Mouse (Mus musculus): ENCODE data around the gene 1500015O10Rik. TPM values are rescaled to one million over a fixed set of nuclear protein-coding genes. Genes with fewer than 3 reads are reported as not detected.
A peak's percentile ranks its signal among the peaks of the same experiment; 100 is the strongest.

The 1500015O10Rik gene
- polyA plus RNA-seq, 1 experiment from 2014 or later = 19.0 TPM

DNA sequence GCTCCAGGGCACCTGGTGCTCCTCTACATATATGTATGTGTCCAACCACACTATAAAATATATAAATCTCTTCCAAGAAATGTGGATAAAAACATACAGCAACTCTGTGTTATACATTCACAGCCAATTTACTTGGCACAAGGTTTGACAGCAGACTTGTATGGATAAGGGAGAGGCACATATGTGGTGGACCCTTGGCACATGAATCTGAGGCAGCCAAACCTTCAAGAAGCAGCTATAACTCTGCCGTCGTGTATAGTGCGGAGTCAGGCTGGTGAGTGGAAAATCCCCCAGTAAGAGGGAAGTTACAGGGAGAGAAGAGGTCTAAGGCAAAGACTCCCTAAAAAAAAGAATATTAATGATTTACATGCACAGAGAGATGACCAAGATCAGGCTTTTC lies 42.3 kb downstream of the 1500015O10Rik start:
- Histone ChIP-seq H3K36me3 (ENCODE audit: control insufficient read depth, insufficient read depth, low read length) (peaks cover 20% of the 10 kb centered on the region), H3K27ac (replicated peaks in 1 of 2; ENCODE audit: control insufficient read depth in 1 of 2, insufficient read depth in 1 of 2, low read depth in 2 of 2, low read length in 2 of 2) (no peak overlapping the region), H3K4me2 (ENCODE audit: low read length) (no peak overlapping the region), H3K4me3 (ENCODE audit: control insufficient read depth in 1 of 2, insufficient read depth in 1 of 2, low read depth in 1 of 2, low read length in 2 of 2) (no peak overlapping the region), H3K9me3 (ENCODE audit: control insufficient read depth, low read length) (no peaks in the 10 kb centered on the region), H3K4me1 (ENCODE audit: control insufficient read depth in 2 of 2, insufficient read depth in 2 of 2, low read length in 2 of 2) (no peaks in the 10 kb centered on the region), H3K27me3 (ENCODE audit: control insufficient read depth, insufficient read depth, low read length) (no peaks in the 10 kb centered on the region), H3K9ac (ENCODE audit: low read length) (no peak overlapping the region)
- 93% methylated on average over 3 of the region's 3 CpGs for WGBS
- no peak for ATAC-seq (ENCODE audit: insufficient number of reproducible peaks, insufficient read depth, low FRiP score, low read depth)

GRCm38 (mm10) chr1:43774126-43774525 lies 43.7 kb downstream of the 1500015O10Rik start:
- Histone ChIP-seq H3K9me3 (ENCODE audit: control insufficient read depth, low read length) (no peaks in the 10 kb centered on the region), H3K4me1 (ENCODE audit: control insufficient read depth in 2 of 2, insufficient read depth in 2 of 2, low read length in 2 of 2) (no peaks in the 10 kb centered on the region), H3K4me3 (ENCODE audit: control insufficient read depth in 1 of 2, insufficient read depth in 1 of 2, low read depth in 1 of 2, low read length in 2 of 2) (no peak overlapping the region), H3K4me2 (ENCODE audit: low read length) (no peak overlapping the region), H3K36me3 (ENCODE audit: control insufficient read depth, insufficient read depth, low read length) (peaks cover 24% of the 10 kb centered on the region), H3K27me3 (ENCODE audit: control insufficient read depth, insufficient read depth, low read length) (no peaks in the 10 kb centered on the region), H3K9ac (ENCODE audit: low read length) (no peak overlapping the region), H3K27ac (replicated peaks in 1 of 2; ENCODE audit: control insufficient read depth in 1 of 2, insufficient read depth in 1 of 2, low read depth in 2 of 2, low read length in 2 of 2) (no peak overlapping the region)
- no peak for ATAC-seq (ENCODE audit: insufficient number of reproducible peaks, insufficient read depth, low FRiP score, low read depth)
- 86% methylated on average over 4 of the region's 4 CpGs for WGBS

DNA sequence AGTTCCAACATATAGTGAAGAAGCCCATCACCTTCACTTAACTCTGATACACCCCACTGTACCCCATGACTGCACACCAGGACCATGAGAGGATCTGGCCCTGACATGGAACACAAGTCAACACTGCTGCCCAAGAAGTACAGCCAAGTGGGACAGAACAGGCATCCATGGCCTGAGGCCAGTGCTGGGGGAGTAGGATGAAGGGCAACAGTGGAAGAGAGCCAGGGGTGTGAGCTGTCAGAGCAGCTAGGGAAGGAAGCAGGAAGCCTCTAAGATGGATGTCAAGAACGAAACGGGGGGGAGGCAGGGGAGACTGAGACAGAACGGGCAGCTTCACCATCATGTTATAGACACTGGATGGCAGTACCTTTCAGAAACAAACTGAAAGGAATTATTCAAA lies 45.7 kb downstream of the 1500015O10Rik start:
- Histone ChIP-seq H3K9me3 (ENCODE audit: control insufficient read depth, low read length) (no peaks in the 10 kb centered on the region), H3K4me1 (ENCODE audit: control insufficient read depth in 2 of 2, insufficient read depth in 2 of 2, low read length in 2 of 2) (peaks cover under 1 to 2% of the 10 kb centered on the region in 2 experiments; a peak in 3 of 4 replicates), H3K4me3 (ENCODE audit: control insufficient read depth in 1 of 2, insufficient read depth in 1 of 2, low read depth in 1 of 2, low read length in 2 of 2) (no peak overlapping the region), H3K27me3 (ENCODE audit: control insufficient read depth, insufficient read depth, low read length) (no peaks in the 10 kb centered on the region), H3K27ac (replicated peaks in 1 of 2; ENCODE audit: control insufficient read depth in 1 of 2, insufficient read depth in 1 of 2, low read depth in 2 of 2, low read length in 2 of 2) (no peak overlapping the region), H3K4me2 (ENCODE audit: low read length) (no peak overlapping the region), H3K9ac (ENCODE audit: low read length) (no peak overlapping the region), H3K36me3 (ENCODE audit: control insufficient read depth, insufficient read depth, low read length) (peaks cover 23% of the 10 kb centered on the region)
- ATAC-seq (ENCODE audit: insufficient number of reproducible peaks, insufficient read depth, low FRiP score, low read depth) = no peak
- 80% methylated on average over 3 of the region's 3 CpGs for WGBS

DNA sequence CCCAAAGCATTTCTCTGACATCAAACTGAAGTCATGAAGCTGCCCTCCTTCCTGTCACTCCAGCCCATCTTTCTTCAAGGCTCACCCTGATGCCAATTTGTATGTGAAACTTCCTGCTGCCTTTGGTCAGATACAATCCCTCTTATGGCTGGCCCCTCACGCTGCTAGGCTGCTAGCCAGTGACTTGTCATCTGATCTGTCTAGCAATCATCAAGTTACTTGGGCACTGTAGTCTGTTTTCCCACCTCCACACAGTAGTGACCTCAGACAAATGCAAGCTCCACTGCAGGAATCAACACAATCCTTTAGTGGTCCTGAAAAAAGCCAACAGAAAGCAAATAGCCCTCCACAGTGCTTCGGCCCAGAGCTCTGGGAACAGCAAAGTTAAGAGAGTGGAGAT lies 50.8 kb downstream of the 1500015O10Rik start:
- Histone ChIP-seq H3K4me2 (ENCODE audit: low read length) (no peak overlapping the region), H3K27me3 (ENCODE audit: control insufficient read depth, insufficient read depth, low read length) (no peaks in the 10 kb centered on the region), H3K9ac (ENCODE audit: low read length) (no peak overlapping the region), H3K9me3 (ENCODE audit: control insufficient read depth, low read length) (no peaks in the 10 kb centered on the region), H3K4me3 (ENCODE audit: control insufficient read depth in 1 of 2, insufficient read depth in 1 of 2, low read depth in 1 of 2, low read length in 2 of 2) (no peak overlapping the region), H3K4me1 (ENCODE audit: control insufficient read depth in 2 of 2, insufficient read depth in 2 of 2, low read length in 2 of 2) (peaks cover 12 to 13% of the 10 kb centered on the region in 2 experiments; a peak in 3 of 4 replicates), H3K27ac (replicated peaks in 1 of 2; ENCODE audit: control insufficient read depth in 1 of 2, insufficient read depth in 1 of 2, low read depth in 2 of 2, low read length in 2 of 2) (peak overlapping the region in 1 of 2 experiments; percentile 0; a peak in 1 of 4 replicates), H3K36me3 (ENCODE audit: control insufficient read depth, insufficient read depth, low read length) (peaks cover 13% of the 10 kb centered on the region)
- ATAC-seq (ENCODE audit: insufficient number of reproducible peaks, insufficient read depth, low FRiP score, low read depth) = no peak
- 30% methylated on average over 2 of the region's 2 CpGs for WGBS

DNA sequence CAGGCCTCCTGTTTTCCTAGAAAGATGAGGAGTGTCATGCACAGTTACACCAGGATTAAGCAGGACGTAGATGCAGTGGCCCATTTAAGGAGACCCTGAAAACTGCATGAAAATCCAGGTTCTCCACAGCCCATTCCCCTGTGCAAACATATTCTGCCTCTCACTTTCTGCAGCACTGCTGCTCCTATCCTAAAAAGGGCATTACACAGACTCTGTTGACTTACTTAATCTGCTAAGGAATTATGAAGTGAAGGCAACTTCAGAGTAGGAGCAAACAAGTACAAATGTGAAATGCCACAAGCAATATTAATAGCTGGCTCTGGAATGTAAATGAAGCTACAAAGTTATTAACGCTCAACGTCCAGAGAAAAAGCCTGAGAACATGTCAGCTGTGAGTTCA lies 51.3 kb downstream of the 1500015O10Rik start:
- no peaks in the 10 kb centered on the region for H3K9me3 ChIP-seq (ENCODE audit: control insufficient read depth, low read length)
- WGBS = 65% methylated on average over 3 of the region's 3 CpGs
- peak overlapping the region in 1 of 2 experiments; percentile 0; a peak in 1 of 4 replicates for H3K27ac ChIP-seq (replicated peaks in 1 of 2; ENCODE audit: control insufficient read depth in 1 of 2, insufficient read depth in 1 of 2, low read depth in 2 of 2, low read length in 2 of 2)
- no peak overlapping the region for H3K4me2 ChIP-seq (ENCODE audit: low read length)
- H3K4me3 ChIP-seq (ENCODE audit: control insufficient read depth in 1 of 2, insufficient read depth in 1 of 2, low read depth in 1 of 2, low read length in 2 of 2) = no peak overlapping the region
- H3K9ac ChIP-seq (ENCODE audit: low read length) = no peak overlapping the region
- peaks cover 15% of the 10 kb centered on the region for H3K36me3 ChIP-seq (ENCODE audit: control insufficient read depth, insufficient read depth, low read length)
- H3K4me1 ChIP-seq (ENCODE audit: control insufficient read depth in 2 of 2, insufficient read depth in 2 of 2, low read length in 2 of 2) = peaks cover 12 to 13% of the 10 kb centered on the region in 2 experiments; a peak in 3 of 4 replicates
- no peaks in the 10 kb centered on the region for H3K27me3 ChIP-seq (ENCODE audit: control insufficient read depth, insufficient read depth, low read length)
- ATAC-seq (ENCODE audit: insufficient number of reproducible peaks, insufficient read depth, low FRiP score, low read depth) = no peak

- 92% methylated on average over 3 of the region's 3 CpGs for WGBS
These were observed 52.3 kb downstream of the 1500015O10Rik start for GRCm38 (mm10) chr1:43782680-43783079.

GRCm38 (mm10) chr1:43783186-43783585 lies 52.8 kb downstream of the 1500015O10Rik start:
- peaks cover 15% of the 10 kb centered on the region for H3K36me3 ChIP-seq (ENCODE audit: control insufficient read depth, insufficient read depth, low read length)
- H3K27me3 ChIP-seq (ENCODE audit: control insufficient read depth, insufficient read depth, low read length) = no peaks in the 10 kb centered on the region
- H3K27ac ChIP-seq (replicated peaks in 1 of 2; ENCODE audit: control insufficient read depth in 1 of 2, insufficient read depth in 1 of 2, low read depth in 2 of 2, low read length in 2 of 2) = no peak overlapping the region
- H3K4me1 ChIP-seq (ENCODE audit: control insufficient read depth in 2 of 2, insufficient read depth in 2 of 2, low read length in 2 of 2) = peaks cover 12 to 13% of the 10 kb centered on the region in 2 experiments; a peak in 3 of 4 replicates
- ATAC-seq (ENCODE audit: insufficient number of reproducible peaks, insufficient read depth, low FRiP score, low read depth) = no peak
- H3K9ac ChIP-seq (ENCODE audit: low read length) = no peak overlapping the region
- H3K4me3 ChIP-seq (ENCODE audit: control insufficient read depth in 1 of 2, insufficient read depth in 1 of 2, low read depth in 1 of 2, low read length in 2 of 2) = no peak overlapping the region
- H3K9me3 ChIP-seq (ENCODE audit: control insufficient read depth, low read length) = no peaks in the 10 kb centered on the region
- WGBS = 84% methylated on average over 3 of the region's 3 CpGs
- H3K4me2 ChIP-seq (ENCODE audit: low read length) = no peak overlapping the region

More at GRCm38 (mm10) chr1:43782680-43783079, 52.3 kb downstream of the 1500015O10Rik start:
- H3K9ac ChIP-seq (ENCODE audit: low read length) = no peak overlapping the region
- H3K4me1 ChIP-seq (ENCODE audit: control insufficient read depth in 2 of 2, insufficient read depth in 2 of 2, low read length in 2 of 2) = peaks cover 12 to 13% of the 10 kb centered on the region in 2 experiments; a peak in 3 of 4 replicates
- H3K27ac ChIP-seq (replicated peaks in 1 of 2; ENCODE audit: control insufficient read depth in 1 of 2, insufficient read depth in 1 of 2, low read depth in 2 of 2, low read length in 2 of 2) = no peak overlapping the region
- H3K9me3 ChIP-seq (ENCODE audit: control insufficient read depth, low read length) = no peaks in the 10 kb centered on the region
- H3K36me3 ChIP-seq (ENCODE audit: control insufficient read depth, insufficient read depth, low read length) = peaks cover 15% of the 10 kb centered on the region
- H3K4me3 ChIP-seq (ENCODE audit: control insufficient read depth in 1 of 2, insufficient read depth in 1 of 2, low read depth in 1 of 2, low read length in 2 of 2) = no peak overlapping the region
- H3K4me2 ChIP-seq (ENCODE audit: low read length) = no peak overlapping the region
- H3K27me3 ChIP-seq (ENCODE audit: control insufficient read depth, insufficient read depth, low read length) = no peaks in the 10 kb centered on the region
- no peak for ATAC-seq (ENCODE audit: insufficient number of reproducible peaks, insufficient read depth, low FRiP score, low read depth)

- no peak overlapping the region for H3K4me3 ChIP-seq (ENCODE audit: control insufficient read depth in 1 of 2, insufficient read depth in 1 of 2, low read depth in 1 of 2, low read length in 2 of 2)
- no peaks in the 10 kb centered on the region for H3K9me3 ChIP-seq (ENCODE audit: control insufficient read depth, low read length)
- no peaks in the 10 kb centered on the region for H3K27me3 ChIP-seq (ENCODE audit: control insufficient read depth, insufficient read depth, low read length)
- 82% methylated on average over 5 of the region's 5 CpGs for WGBS
- peaks cover 12 to 13% of the 10 kb centered on the region in 2 experiments; a peak in 3 of 4 replicates for H3K4me1 ChIP-seq (ENCODE audit: control insufficient read depth in 2 of 2, insufficient read depth in 2 of 2, low read length in 2 of 2)
- H3K27ac ChIP-seq (replicated peaks in 1 of 2; ENCODE audit: control insufficient read depth in 1 of 2, insufficient read depth in 1 of 2, low read depth in 2 of 2, low read length in 2 of 2) = no peak overlapping the region
- no peak for ATAC-seq (ENCODE audit: insufficient number of reproducible peaks, insufficient read depth, low FRiP score, low read depth)
- 0 out of 2 replicates have a peak, but pooled peaks cover 4% of the 10 kb centered on the region for H3K36me3 ChIP-seq (ENCODE audit: control insufficient read depth, insufficient read depth, low read length)
- H3K9ac ChIP-seq (ENCODE audit: low read length) = no peak overlapping the region
- no peak overlapping the region for H3K4me2 ChIP-seq (ENCODE audit: low read length)
These were observed 54.9 kb downstream of the 1500015O10Rik start for GRCm38 (mm10) chr1:43785316-43785715.

All from heart, embryonic 14.5 days (tissue).